Mouse (Mus musculus): ENCODE data around the gene Smarcd1. TPM values are rescaled to one million over a fixed set of nuclear protein-coding genes. Genes with fewer than 3 reads are reported as not detected.
A peak's percentile ranks its signal among the peaks of the same experiment; 100 is the strongest.

The Smarcd1 gene
- polyA plus RNA-seq, 1 experiment from 2014 or later: 34.5 TPM

- 80% methylated on average over 12 of the region's 12 CpGs for WGBS
- Histone ChIP-seq H3K4me1 (replicated peaks; ENCODE audit: control insufficient read depth, insufficient read depth, low read length) (peaks cover 5% of the 10 kb centered on the region; the same call in 1 of the 2 replicates), H3K4me3 (ENCODE audit: low read length) (no peak overlapping the region), H3K4me2 (ENCODE audit: low read depth, low read length) (no peak overlapping the region), H3K36me3 (ENCODE audit: control insufficient read depth, insufficient read depth, low read length) (peaks cover 21% of the 10 kb centered on the region), H3K9me3 (ENCODE audit: control insufficient read depth, low read length) (no peaks in the 10 kb centered on the region), H3K27me3 (ENCODE audit: control insufficient read depth, insufficient read depth, low read depth, low read length) (no peaks in the 10 kb centered on the region), H3K9ac (ENCODE audit: low read length) (no peak overlapping the region), H3K27ac (ENCODE audit: low read length) (no peak overlapping the region)
- ATAC-seq (ENCODE audit: low read depth): no peak
Observed at GRCm38 (mm10) chr15:99716814-99717213, 14.9 kb downstream of the Smarcd1 start.

DNA sequence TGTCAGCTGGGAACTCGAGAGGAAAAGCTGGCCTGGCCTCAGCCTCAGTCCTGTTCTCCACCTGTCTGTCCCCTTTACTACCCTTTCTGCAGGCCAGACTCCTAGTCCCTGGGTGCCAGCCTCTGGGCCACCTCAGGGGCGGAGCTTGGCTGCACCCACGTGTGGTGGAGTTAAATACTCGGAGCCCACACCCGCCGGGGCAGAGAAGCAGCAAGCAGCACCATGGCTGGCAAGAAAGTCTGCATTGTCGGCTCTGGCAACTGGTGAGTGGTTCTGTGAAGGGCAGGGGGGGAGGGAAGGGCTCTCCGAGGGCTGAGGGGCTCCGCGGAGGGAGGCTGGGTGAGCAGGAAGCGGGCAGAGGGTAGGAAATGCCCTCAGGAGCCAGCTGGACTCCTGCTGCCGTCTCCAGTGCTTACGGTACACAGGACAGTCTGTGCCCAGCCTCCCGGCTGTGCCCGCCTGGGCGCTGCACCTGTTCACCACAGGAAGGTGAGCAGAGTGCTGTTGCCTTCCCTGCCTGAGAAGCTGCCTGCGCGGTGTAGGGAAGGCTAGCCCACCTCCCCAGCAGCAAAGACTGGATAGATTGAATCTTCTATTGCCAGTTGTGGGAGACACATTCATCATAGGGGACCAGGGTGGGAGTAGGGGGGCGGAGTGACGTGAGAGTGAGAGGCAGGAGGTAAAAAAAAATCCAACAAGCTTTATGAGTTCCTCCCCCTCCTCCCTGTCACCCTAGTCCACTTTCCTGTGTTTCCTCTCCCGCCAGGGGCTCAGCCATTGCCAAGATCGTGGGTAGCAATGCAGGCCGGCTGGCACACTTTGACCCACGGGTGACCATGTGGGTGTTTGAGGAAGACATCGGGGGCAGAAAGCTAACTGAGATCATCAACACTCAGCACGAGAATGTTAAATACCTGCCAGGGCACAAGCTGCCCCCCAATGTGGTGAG, 15.7 kb downstream of the Smarcd1 start, which contains the start of gene Gpd1:
Gpd1 (plus strand) TSS at position 130 of the 949 bp plus-strand sequence.
- Histone ChIP-seq H3K4me2 (ENCODE audit: low read depth, low read length) (peak within 1 kb of the TSS; percentile 36; the same call in 1 of the 2 replicates), H3K4me3 (ENCODE audit: low read length) (0 out of 2 replicates have a peak within 1 kb of the TSS, but pooled peaks have one; percentile 7), H3K36me3 (ENCODE audit: control insufficient read depth, insufficient read depth, low read length) (peaks cover 12% of the 10 kb centered on the region), H3K27ac (ENCODE audit: low read length) (peak within 1 kb of the TSS; percentile 28), H3K27me3 (ENCODE audit: control insufficient read depth, insufficient read depth, low read depth, low read length) (no peaks in the 10 kb centered on the region), H3K9me3 (ENCODE audit: control insufficient read depth, low read length) (no peaks in the 10 kb centered on the region), H3K9ac (ENCODE audit: low read length) (peak within 1 kb of the TSS; percentile 33), H3K4me1 (replicated peaks; ENCODE audit: control insufficient read depth, insufficient read depth, low read length) (peaks cover 5% of the 10 kb centered on the region; the same call in 1 of the 2 replicates)
- WGBS: 49% methylated on average over 26 of the region's 26 CpGs
- ATAC-seq (ENCODE audit: low read depth): peak; percentile 41

DNA sequence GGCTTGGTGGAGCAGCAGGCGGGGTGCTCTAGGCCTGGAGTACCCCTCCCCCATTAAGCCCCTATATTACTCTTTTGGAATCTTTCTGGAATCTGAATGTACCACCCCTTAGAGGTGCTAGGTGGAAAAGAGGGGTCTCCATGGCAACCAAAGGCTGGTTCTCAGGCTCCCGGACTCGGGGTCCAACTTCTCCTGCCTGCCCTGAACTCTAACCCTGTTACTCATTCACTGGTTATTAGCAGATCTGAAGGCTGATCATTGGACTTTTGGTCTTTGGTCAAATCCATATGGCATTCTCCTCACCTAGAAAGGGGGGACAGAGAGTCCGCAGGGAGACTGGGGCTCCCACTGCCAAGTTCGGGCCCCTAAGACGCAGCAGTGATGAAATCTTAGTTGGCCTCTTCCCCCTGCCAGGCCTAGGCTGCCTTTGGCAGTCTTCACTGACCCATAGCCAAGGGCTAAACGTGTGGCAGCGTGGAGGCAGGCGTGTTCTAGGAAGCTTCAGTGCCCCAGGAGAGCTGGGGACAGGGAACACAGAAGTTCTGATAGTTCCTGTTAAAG, 16.6 kb downstream of the Smarcd1 start:
- ATAC-seq (ENCODE audit: low read depth): no peak
- Histone ChIP-seq H3K27ac (ENCODE audit: low read length) (no peak overlapping the region), H3K4me2 (ENCODE audit: low read depth, low read length) (no peak overlapping the region), H3K4me3 (ENCODE audit: low read length) (no peak overlapping the region), H3K4me1 (replicated peaks; ENCODE audit: control insufficient read depth, insufficient read depth, low read length) (peaks cover 12% of the 10 kb centered on the region), H3K27me3 (ENCODE audit: control insufficient read depth, insufficient read depth, low read depth, low read length) (no peaks in the 10 kb centered on the region), H3K9me3 (ENCODE audit: control insufficient read depth, low read length) (no peaks in the 10 kb centered on the region), H3K36me3 (ENCODE audit: control insufficient read depth, insufficient read depth, low read length) (peaks cover 7% of the 10 kb centered on the region; the same call in 1 of the 2 replicates), H3K9ac (ENCODE audit: low read length) (no peak overlapping the region)
- WGBS: 78% methylated on average over 9 of the region's 9 CpGs

GRCm38 (mm10) chr15:99719865-99720264, 17.9 kb downstream of the Smarcd1 start:
- Histone ChIP-seq H3K9me3 (ENCODE audit: control insufficient read depth, low read length) (no peaks in the 10 kb centered on the region), H3K4me1 (replicated peaks; ENCODE audit: control insufficient read depth, insufficient read depth, low read length) (peaks cover 25% of the 10 kb centered on the region), H3K4me2 (ENCODE audit: low read depth, low read length) (no peak overlapping the region), H3K4me3 (ENCODE audit: low read length) (no peak overlapping the region), H3K36me3 (ENCODE audit: control insufficient read depth, insufficient read depth, low read length) (no peaks in the 10 kb centered on the region; the same call in 1 of the 2 replicates), H3K9ac (ENCODE audit: low read length) (no peak overlapping the region), H3K27me3 (ENCODE audit: control insufficient read depth, insufficient read depth, low read depth, low read length) (no peaks in the 10 kb centered on the region), H3K27ac (ENCODE audit: low read length) (no peak overlapping the region)
- 69% methylated on average over 8 of the region's 8 CpGs for WGBS
- no peak for ATAC-seq (ENCODE audit: low read depth)

DNA sequence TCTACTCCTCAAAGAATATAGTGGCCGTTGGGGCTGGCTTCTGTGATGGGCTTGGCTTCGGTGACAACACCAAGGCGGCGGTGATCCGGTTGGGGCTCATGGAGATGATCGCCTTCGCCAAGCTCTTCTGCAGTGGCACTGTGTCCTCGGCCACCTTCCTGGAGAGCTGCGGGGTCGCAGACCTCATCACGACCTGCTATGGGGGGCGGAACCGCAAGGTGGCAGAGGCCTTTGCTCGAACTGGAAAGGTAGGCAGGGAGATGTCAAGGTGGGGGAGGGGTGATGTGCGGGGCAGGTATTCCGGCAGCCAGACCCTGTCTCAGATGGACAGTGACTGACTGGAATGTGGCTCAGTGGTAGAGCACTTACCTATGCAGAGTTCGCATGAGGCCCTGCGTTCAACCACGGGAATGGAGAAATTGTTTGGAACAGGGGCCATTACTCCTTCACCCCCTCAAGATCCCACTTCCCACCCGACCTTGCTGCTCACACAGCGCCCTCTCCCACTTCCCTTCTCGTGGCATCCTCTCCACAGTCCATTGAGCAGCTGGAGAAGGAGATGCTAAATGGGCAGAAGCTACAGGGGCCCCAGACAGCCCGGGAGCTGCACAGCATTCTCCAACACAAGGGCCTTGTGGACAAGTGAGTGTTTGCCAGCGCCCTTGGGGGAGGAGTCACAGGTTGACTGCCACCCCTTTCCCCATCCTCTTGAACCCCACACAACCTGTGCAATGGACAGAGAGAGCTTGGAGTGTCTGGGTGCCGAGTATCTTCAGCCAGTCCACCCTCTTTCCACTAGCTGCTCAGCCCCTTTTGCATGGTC, 20.2 kb downstream of the Smarcd1 start:
- Histone ChIP-seq H3K36me3 (ENCODE audit: control insufficient read depth, insufficient read depth, low read length) (no peaks in the 10 kb centered on the region), H3K9me3 (ENCODE audit: control insufficient read depth, low read length) (no peaks in the 10 kb centered on the region), H3K27ac (ENCODE audit: low read length) (no peak overlapping the region), H3K27me3 (ENCODE audit: control insufficient read depth, insufficient read depth, low read depth, low read length) (no peaks in the 10 kb centered on the region), H3K4me2 (ENCODE audit: low read depth, low read length) (no peak overlapping the region), H3K9ac (ENCODE audit: low read length) (no peak overlapping the region), H3K4me1 (replicated peaks; ENCODE audit: control insufficient read depth, insufficient read depth, low read length) (peaks cover 31% of the 10 kb centered on the region), H3K4me3 (ENCODE audit: low read length) (no peak overlapping the region)
- 63% methylated on average over 25 of the region's 25 CpGs for WGBS
- no peak for ATAC-seq (ENCODE audit: low read depth)

GRCm38 (mm10) chr15:99723120-99723514, 21.2 kb downstream of the Smarcd1 start:
- Histone ChIP-seq H3K4me1 (replicated peaks; ENCODE audit: control insufficient read depth, insufficient read depth, low read length) (peaks cover 27% of the 10 kb centered on the region), H3K27me3 (ENCODE audit: control insufficient read depth, insufficient read depth, low read depth, low read length) (no peaks in the 10 kb centered on the region), H3K4me2 (ENCODE audit: low read depth, low read length) (0 out of 2 replicates have a peak overlapping the region, but pooled peaks have one; percentile 9), H3K9ac (ENCODE audit: low read length) (peak overlapping the region; percentile 39), H3K36me3 (ENCODE audit: control insufficient read depth, insufficient read depth, low read length) (peaks cover 7% of the 10 kb centered on the region), H3K9me3 (ENCODE audit: control insufficient read depth, low read length) (no peaks in the 10 kb centered on the region), H3K4me3 (ENCODE audit: low read length) (no peak overlapping the region), H3K27ac (ENCODE audit: low read length) (peak overlapping the region; percentile 89)
- 58% methylated on average over 10 of the region's 10 CpGs for WGBS
- ATAC-seq (ENCODE audit: low read depth): no peak

- H3K4me1 ChIP-seq (replicated peaks; ENCODE audit: control insufficient read depth, insufficient read depth, low read length): peaks cover 27% of the 10 kb centered on the region
- H3K4me2 ChIP-seq (ENCODE audit: low read depth, low read length): peak overlapping the region; percentile 81
- H3K4me3 ChIP-seq (ENCODE audit: low read length): 0 out of 2 replicates have a peak overlapping the region, but pooled peaks have one; percentile 1
- H3K27me3 ChIP-seq (ENCODE audit: control insufficient read depth, insufficient read depth, low read depth, low read length): no peaks in the 10 kb centered on the region
- H3K27ac ChIP-seq (ENCODE audit: low read length): peak overlapping the region; percentile 89
- peaks cover 13% of the 10 kb centered on the region for H3K36me3 ChIP-seq (ENCODE audit: control insufficient read depth, insufficient read depth, low read length)
- 17% methylated on average over 11 of the region's 11 CpGs for WGBS
- H3K9me3 ChIP-seq (ENCODE audit: control insufficient read depth, low read length): 0 out of 2 replicates have a peak, but pooled peaks cover under 1% of the 10 kb centered on the region
- peak; percentile 18; the same call in 1 of the 2 replicates for ATAC-seq (ENCODE audit: low read depth)
- H3K9ac ChIP-seq (ENCODE audit: low read length): peak overlapping the region; percentile 48
Observed at GRCm38 (mm10) chr15:99723515-99724291, 21.8 kb downstream of the Smarcd1 start.

DNA sequence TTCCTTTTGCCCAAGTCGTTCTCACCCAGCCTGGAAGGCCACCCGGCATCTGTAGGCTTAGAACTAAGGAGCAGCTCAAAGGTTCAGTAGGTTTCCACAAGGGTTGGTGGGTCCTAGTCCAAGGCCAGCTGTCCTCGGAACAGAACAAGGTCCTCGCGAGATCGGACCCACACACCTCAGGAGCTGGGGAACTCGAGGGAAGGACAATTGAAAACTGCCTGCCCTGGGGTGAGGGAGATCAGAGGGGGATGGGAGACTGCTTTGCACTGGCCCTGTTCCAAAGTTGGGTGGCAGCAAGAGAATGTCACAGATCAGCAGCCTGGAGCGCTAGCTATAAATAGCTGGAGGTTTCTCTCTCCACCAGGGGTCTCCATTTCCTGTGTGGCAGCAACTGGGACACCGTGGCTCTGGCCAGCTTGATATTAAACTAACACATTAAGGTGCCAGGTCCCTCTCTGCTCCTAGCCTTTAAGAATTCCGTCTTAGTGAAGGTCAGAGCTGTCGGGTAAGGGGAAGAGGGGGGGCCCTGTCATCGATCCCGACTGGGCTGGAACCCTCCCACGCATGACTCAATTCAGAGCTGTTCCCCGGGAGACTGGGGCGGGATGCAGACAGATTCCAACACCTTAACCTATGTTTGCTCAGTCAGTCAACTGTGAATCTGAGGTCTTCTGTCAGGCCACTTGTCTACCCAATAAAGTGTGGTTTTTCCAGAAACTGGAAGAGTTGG, 22.5 kb downstream of the Smarcd1 start:
- ATAC-seq (ENCODE audit: low read depth): peak; percentile 39

More for the DNA sequence above, 22.5 kb downstream of the Smarcd1 start:
- peaks cover 27% of the 10 kb centered on the region for H3K4me1 ChIP-seq (replicated peaks; ENCODE audit: control insufficient read depth, insufficient read depth, low read length)
- H3K4me3 ChIP-seq (ENCODE audit: low read length): peak overlapping the region; percentile 65
- H3K4me2 ChIP-seq (ENCODE audit: low read depth, low read length): peak overlapping the region; percentile 81
- H3K27me3 ChIP-seq (ENCODE audit: control insufficient read depth, insufficient read depth, low read depth, low read length): no peaks in the 10 kb centered on the region
- 7% methylated on average over 16 of the region's 16 CpGs for WGBS
- peak overlapping the region; percentile 89 for H3K27ac ChIP-seq (ENCODE audit: low read length)
- H3K9ac ChIP-seq (ENCODE audit: low read length): peak overlapping the region; percentile 63
- H3K36me3 ChIP-seq (ENCODE audit: control insufficient read depth, insufficient read depth, low read length): peaks cover 18% of the 10 kb centered on the region
- H3K9me3 ChIP-seq (ENCODE audit: control insufficient read depth, low read length): peaks cover 6% of the 10 kb centered on the region
